Mouse (Mus musculus) heart, postnatal 36 days (tissue): Measurements from ENCODE around the gene Tmem176b. TPM values are rescaled to one million over a fixed set of nuclear protein-coding genes. Genes with fewer than 3 reads are reported as not detected.
"Not testable (repeated sequence)": the region's sequence is repeated elsewhere in the genome, so short reads cannot be mapped to it uniquely, and the experiment has no call there.

Experiments used
- DNase-seq, 2 experiments: peaks; one replicate each; pipeline ENCODE4 v3.0.0; 2021 to 2022
- intact Hi-C: fragments of 180-260 bp; cut with DNase I; formaldehyde crosslinking; loops from one replicate; pipeline ENCODE4 v1.15.1; 2025
- total RNA-seq, 2 experiments: library from RNA; stranded (reverse); gene quantifications; 2 replicates each; pipeline ENCODE4 v1.2.3; 2021

Gene Tmem176b
- total RNA-seq, 2 experiments from 2014 or later: 53.6 to 55.3 TPM

GRCm38 (mm10) chr6:48845086-48845485 is 3.8 kb upstream of the Tmem176b start:
- no peak for DNase-seq
- intact Hi-C loops: no loop called here

GRCm38 (mm10) chr6:48842111-48842842 is 981 bp upstream of the Tmem176b start:
- DNase-seq: peak; percentile 44 to 59

GRCm38 (mm10) chr6:48840371-48840969 is 826 bp downstream of the Tmem176b start, which contains the start of gene Tmem176a:
Gene Tmem176a (plus strand): TSS chr6:48840919.
- intact Hi-C loops: loop anchor here (2.0 kb wide), 1 partner anchor 18 kb away; no protein-coding TSS in a partner anchor
- peak; percentile 55 to 57 for DNase-seq

More at GRCm38 (mm10) chr6:48842111-48842842, 981 bp upstream of the Tmem176b start:
- intact Hi-C loops: no loop called here

GRCm38 (mm10) chr6:48838321-48839080 is 2.8 kb downstream of the Tmem176b start:
- intact Hi-C loops: no loop called here
- no peak for DNase-seq

GRCm38 (mm10) chr6:48837516-48837915 is 3.8 kb downstream of the Tmem176b start:
- intact Hi-C loops: no loop called here
- no peak for DNase-seq

GRCm38 (mm10) chr6:48836146-48836545 is 5.2 kb downstream of the Tmem176b start:
- intact Hi-C loops: no loop called here
- DNase-seq: no peak

- intact Hi-C loops: no loop called here
Measured at GRCm38 (mm10) chr6:48835241-48835640, 6.1 kb downstream of the Tmem176b start.

GRCm38 (mm10) chr6:48833515-48833914 is 7.8 kb downstream of the Tmem176b start:
- no peak for DNase-seq
- intact Hi-C loops: no loop called here

More at GRCm38 (mm10) chr6:48835241-48835640, 6.1 kb downstream of the Tmem176b start:
- DNase-seq: no peak

GRCm38 (mm10) chr6:48832426-48832825 is 8.9 kb downstream of the Tmem176b start:
- intact Hi-C loops: no loop called here

GRCm38 (mm10) chr6:48831141-48831540 is 10.2 kb downstream of the Tmem176b start:
- intact Hi-C loops: no loop called here
- DNase-seq: no peak

More at GRCm38 (mm10) chr6:48832426-48832825, 8.9 kb downstream of the Tmem176b start:
- no peak for DNase-seq

GRCm38 (mm10) chr6:48830241-48830640 is 11.1 kb downstream of the Tmem176b start:
- DNase-seq: no peak
- intact Hi-C loops: no loop called here

GRCm38 (mm10) chr6:48829651-48830050 is 11.6 kb downstream of the Tmem176b start:
- DNase-seq: no peak
- intact Hi-C loops: no loop called here

GRCm38 (mm10) chr6:48828976-48829375 is 12.3 kb downstream of the Tmem176b start:
- no peak for DNase-seq
- intact Hi-C loops: no loop called here

GRCm38 (mm10) chr6:48825016-48825415 is 16.3 kb downstream of the Tmem176b start:
- no peak for DNase-seq
- intact Hi-C loops: no loop called here

- intact Hi-C loops, DNase-seq: not testable (repeated sequence)
Measured at GRCm38 (mm10) chr6:48821991-48822785, 19.1 kb downstream of the Tmem176b start.

- intact Hi-C loops: loop anchor here (1.0 to 5.0 kb wide), 4 partner anchors 40 to 173 kb away; no protein-coding TSS in a partner anchor
- DNase-seq: peak; percentile 72 to 75
Measured at GRCm38 (mm10) chr6:48817815-48818214, 23.5 kb downstream of the Tmem176b start.

GRCm38 (mm10) chr6:48815013-48815412 is 26.3 kb downstream of the Tmem176b start:
- no peak for DNase-seq
- intact Hi-C loops: loop anchor here (5.0 kb wide), 1 partner anchor 97 kb away; no protein-coding TSS in a partner anchor

GRCm38 (mm10) chr6:48809494-48810219 is 31.6 kb downstream of the Tmem176b start:
- DNase-seq: no peak
- intact Hi-C loops: no loop called here

- DNase-seq: no peak
- intact Hi-C loops: no loop called here
Measured at GRCm38 (mm10) chr6:48806746-48807145, 34.5 kb downstream of the Tmem176b start.
